Mouse (Mus musculus) kidney, embryonic 14.5 days (tissue): Measurements from ENCODE around the gene Dusp5. TPM values are rescaled to one million over a fixed set of nuclear protein-coding genes. Genes with fewer than 3 reads are reported as not detected.

Experiments
- ATAC-seq: fragments of 200-750 bp; cut with Nextera tagmentation; 2 replicates; pipeline ENCODE4 v1.8.0; 2017; ENCODE audit warnings: moderate number of reproducible peaks, mild to moderate bottlenecking, moderate TSS enrichment, moderate library complexity; ENCODE audit not compliant: low FRiP score, low TSS enrichment
- H3K27ac ChIP-seq: fragments of 300-500 bp; sonication (generic); 2 replicates; pipeline ENCODE4 v1.5.1; 2014; ENCODE audit warnings: low read depth, mild to moderate bottlenecking, low read length, moderate library complexity, mixed read lengths
- H3K27me3 ChIP-seq: fragments of 300-500 bp; sonication (generic); 2 replicates; pipeline ENCODE4 v1.6.1; 2014; ENCODE audit warnings: mild to moderate bottlenecking, low read length; ENCODE audit not compliant: control insufficient read depth, insufficient read depth
- H3K36me3 ChIP-seq: fragments of 300-500 bp; sonication (generic); 2 replicates; pipeline ENCODE4 v1.6.1; 2014; ENCODE audit warnings: low read length, mixed read lengths; ENCODE audit not compliant: control insufficient read depth, insufficient read depth
- H3K4me1 ChIP-seq: fragments of 300-500 bp; sonication (generic); 2 replicates; pipeline ENCODE4 v1.6.1; 2014; ENCODE audit warnings: low read length, mixed read lengths; ENCODE audit not compliant: control insufficient read depth, insufficient read depth
- H3K4me2 ChIP-seq: fragments of 300-500 bp; sonication (generic); replicated peaks from 2 replicates; pipeline ENCODE4 v1.6.1; 2014; ENCODE audit warnings: low read depth, mild to moderate bottlenecking, low read length
- H3K4me3 ChIP-seq: fragments of 300-500 bp; sonication (generic); 2 replicates; pipeline ENCODE4 v1.5.1; 2014; ENCODE audit warnings: mild to moderate bottlenecking, low read length
- H3K9ac ChIP-seq: fragments of 300-500 bp; sonication (generic); 2 replicates; pipeline ENCODE4 v1.6.1; 2014; ENCODE audit warnings: low read depth, mild to moderate bottlenecking, low read length, moderate library complexity
- H3K9me3 ChIP-seq: fragments of 300-500 bp; sonication (generic); 2 replicates; pipeline ENCODE4 v1.6.1; 2016; ENCODE audit warnings: low read length; ENCODE audit not compliant: control insufficient read depth
- WGBS: fragments of 180-500 bp; shearing (Covaris S2); extraction: QIAGEN DNeasy Blood & Tissue Kit; methylation state at CpG from one replicate; pipeline ENCODE4 v1.1.7; 2014; 5-methylcytosine and 5-hydroxymethylcytosine counted together
- polyA plus RNA-seq: library from polyadenylated mRNA; unstranded; fragments of >200 nt; fragmentation: Nextera tagmentation; extraction: Ambion mirVana; gene quantifications from 2 replicates; pipeline ENCODE4 v1.2.1, GENCODE M21; 2014

Gene Dusp5
- polyA plus RNA-seq, 1 experiment from 2014 or later = 15.6 TPM

GRCm38 (mm10) chr19:53544923-53545561 is 16.1 kb downstream of the Dusp5 start:
- H3K27ac ChIP-seq = no peak overlapping the region
- no peaks in the 10 kb centered on the region; the same call in 1 of the 2 replicates for H3K4me1 ChIP-seq
- H3K9ac ChIP-seq = no peak overlapping the region
- peaks cover 8% of the 10 kb centered on the region; the same call in 1 of the 2 replicates for H3K36me3 ChIP-seq
- no peaks in the 10 kb centered on the region for H3K9me3 ChIP-seq
- H3K4me2 ChIP-seq = no peak overlapping the region
- no peak for ATAC-seq
- H3K27me3 ChIP-seq = no peaks in the 10 kb centered on the region
- no peak overlapping the region for H3K4me3 ChIP-seq
- WGBS = 55% methylated on average over 4 of the region's 4 CpGs

GRCm38 (mm10) chr19:53547597-53547996 is 18.7 kb downstream of the Dusp5 start:
- WGBS = 50% methylated on average over 8 of the region's 8 CpGs
- Histone ChIP-seq H3K27me3 (peaks cover 3% of the 10 kb centered on the region; the same call in 1 of the 2 replicates), H3K4me2 (no peak overlapping the region), H3K9me3 (no peaks in the 10 kb centered on the region), H3K4me3 (no peak overlapping the region), H3K36me3 (no peaks in the 10 kb centered on the region; the same call in 1 of the 2 replicates), H3K4me1 (peaks cover 7% of the 10 kb centered on the region), H3K9ac (no peak overlapping the region), H3K27ac (no peak overlapping the region)
- ATAC-seq = no peak

GRCm38 (mm10) chr19:53550972-53551371 is 22.1 kb downstream of the Dusp5 start:
- ATAC-seq = no peak
- H3K4me2 ChIP-seq = no peak overlapping the region
- no peaks in the 10 kb centered on the region for H3K9me3 ChIP-seq
- WGBS = 58% methylated on average over 12 of the region's 12 CpGs
- H3K4me3 ChIP-seq = no peak overlapping the region
- peaks cover 11% of the 10 kb centered on the region for H3K4me1 ChIP-seq
- H3K27ac ChIP-seq = no peak overlapping the region
- peaks cover 3% of the 10 kb centered on the region; the same call in 1 of the 2 replicates for H3K27me3 ChIP-seq
- 0 out of 2 replicates have a peak overlapping the region, but pooled peaks have one; percentile 18 for H3K9ac ChIP-seq
- no peaks in the 10 kb centered on the region for H3K36me3 ChIP-seq

- H3K4me2 ChIP-seq = no peak overlapping the region
- H3K9ac ChIP-seq = no peak overlapping the region
- no peak overlapping the region for H3K4me3 ChIP-seq
- peaks cover 3% of the 10 kb centered on the region; the same call in 1 of the 2 replicates for H3K27me3 ChIP-seq
- no peak overlapping the region for H3K27ac ChIP-seq
- no peaks in the 10 kb centered on the region for H3K9me3 ChIP-seq
- peaks cover 13% of the 10 kb centered on the region for H3K4me1 ChIP-seq
- ATAC-seq = no peak
- H3K36me3 ChIP-seq = no peaks in the 10 kb centered on the region
- WGBS = 25% methylated on average over 10 of the region's 10 CpGs
These were observed 23.4 kb downstream of the Dusp5 start for GRCm38 (mm10) chr19:53552216-53552786.

GRCm38 (mm10) chr19:53552795-53553194 is 23.9 kb downstream of the Dusp5 start:
- H3K27me3 ChIP-seq = peaks cover 3% of the 10 kb centered on the region; the same call in 1 of the 2 replicates
- 30% methylated on average over 6 of the region's 6 CpGs for WGBS
- H3K36me3 ChIP-seq = no peaks in the 10 kb centered on the region
- H3K4me3 ChIP-seq = no peak overlapping the region
- H3K9ac ChIP-seq = no peak overlapping the region
- no peak overlapping the region for H3K4me2 ChIP-seq
- no peaks in the 10 kb centered on the region for H3K9me3 ChIP-seq
- H3K4me1 ChIP-seq = peaks cover 17% of the 10 kb centered on the region
- H3K27ac ChIP-seq = no peak overlapping the region
- ATAC-seq = no peak

- Histone ChIP-seq H3K4me1 (peaks cover 17% of the 10 kb centered on the region), H3K36me3 (no peaks in the 10 kb centered on the region), H3K4me3 (no peak overlapping the region), H3K9me3 (no peaks in the 10 kb centered on the region), H3K27ac (no peak overlapping the region), H3K9ac (no peak overlapping the region), H3K27me3 (peaks cover 3% of the 10 kb centered on the region; the same call in 1 of the 2 replicates), H3K4me2 (no peak overlapping the region)
- no peak for ATAC-seq
- 81% methylated on average over 11 of the region's 11 CpGs for WGBS
These were observed 25.5 kb downstream of the Dusp5 start for GRCm38 (mm10) chr19:53554402-53554801.

- Histone ChIP-seq H3K36me3 (no peaks in the 10 kb centered on the region), H3K27ac (no peak overlapping the region), H3K9me3 (no peaks in the 10 kb centered on the region), H3K4me2 (no peak overlapping the region), H3K27me3 (peaks cover 3% of the 10 kb centered on the region; the same call in 1 of the 2 replicates), H3K4me3 (no peak overlapping the region), H3K4me1 (peaks cover 17% of the 10 kb centered on the region), H3K9ac (no peak overlapping the region)
- ATAC-seq = no peak
- WGBS = 56% methylated on average over 5 of the region's 5 CpGs
These were observed 26.2 kb downstream of the Dusp5 start for GRCm38 (mm10) chr19:53554981-53555616.

GRCm38 (mm10) chr19:53556841-53557240 is 27.9 kb downstream of the Dusp5 start:
- no peak for ATAC-seq

More at GRCm38 (mm10) chr19:53556841-53557240, 27.9 kb downstream of the Dusp5 start:
- no peaks in the 10 kb centered on the region for H3K36me3 ChIP-seq
- H3K9ac ChIP-seq = peak overlapping the region; percentile 18; the same call in 1 of the 2 replicates
- H3K4me3 ChIP-seq = peak overlapping the region; percentile 16; the same call in 1 of the 2 replicates
- peaks cover 17% of the 10 kb centered on the region for H3K4me1 ChIP-seq
- 31% methylated on average over 6 of the region's 6 CpGs for WGBS
- H3K27ac ChIP-seq = no peak overlapping the region
- H3K4me2 ChIP-seq = peak overlapping the region; percentile 43
- no peaks in the 10 kb centered on the region for H3K27me3 ChIP-seq
- H3K9me3 ChIP-seq = peaks cover 3% of the 10 kb centered on the region; the same call in 1 of the 2 replicates
